Mouse (Mus musculus): ENCODE data around the gene Mtx1.
A peak's percentile ranks its signal among the peaks of the same experiment; 100 is the strongest.
"Not testable (repeated sequence)": the region's sequence is repeated elsewhere in the genome, so short reads cannot be mapped to it uniquely, and the experiment has no call there.

Mtx1 gene

GRCm38 (mm10) chr3:89183959-89184315, 43.0 kb downstream of the Mtx1 start:
- DNase-seq (ENCODE audit: extremely low read depth, low read depth, low spot score) = no peak

GRCm38 (mm10) chr3:89183058-89183958, 43.6 kb downstream of the Mtx1 start, which contains the start of gene Fam189b:
Gene Fam189b (plus strand): TSS chr3:89183143.
- DNase-seq (ENCODE audit: extremely low read depth, low read depth, low spot score) = no peak

GRCm38 (mm10) chr3:89182531-89183057, 44.3 kb downstream of the Mtx1 start:
- no peak for DNase-seq (ENCODE audit: extremely low read depth, low read depth, low spot score)

GRCm38 (mm10) chr3:89181749-89182500, 45.0 kb downstream of the Mtx1 start:
- DNase-seq (ENCODE audit: extremely low read depth, low read depth, low spot score) = no peak

- DNase-seq (ENCODE audit: extremely low read depth, low read depth, low spot score) = no peak
These were observed 47.8 kb downstream of the Mtx1 start for GRCm38 (mm10) chr3:89179056-89179455.

GRCm38 (mm10) chr3:89178107-89178385, 48.8 kb downstream of the Mtx1 start:
- no peak for DNase-seq (ENCODE audit: extremely low read depth, low read depth, low spot score)

GRCm38 (mm10) chr3:89177242-89178106, 49.4 kb downstream of the Mtx1 start, which contains the start of gene Scamp3:
Gene Scamp3 (plus strand): TSS chr3:89177473.
- DNase-seq (ENCODE audit: extremely low read depth, low read depth, low spot score) = peak; percentile 75

GRCm38 (mm10) chr3:89176421-89176820, 50.5 kb downstream of the Mtx1 start:
- no peak for DNase-seq (ENCODE audit: extremely low read depth, low read depth, low spot score)

- no peak for DNase-seq (ENCODE audit: extremely low read depth, low read depth, low spot score)
These were observed 51.3 kb downstream of the Mtx1 start for GRCm38 (mm10) chr3:89175544-89175943.

- DNase-seq (ENCODE audit: extremely low read depth, low read depth, low spot score) = no peak
These were observed 52.0 kb downstream of the Mtx1 start for GRCm38 (mm10) chr3:89174844-89175243.

- DNase-seq (ENCODE audit: extremely low read depth, low read depth, low spot score) = no peak
These were observed 59.9 kb downstream of the Mtx1 start for GRCm38 (mm10) chr3:89166945-89167344.

GRCm38 (mm10) chr3:89165268-89165870, 61.5 kb downstream of the Mtx1 start:
- no peak for DNase-seq (ENCODE audit: extremely low read depth, low read depth, low spot score)

- no peak for DNase-seq (ENCODE audit: extremely low read depth, low read depth, low spot score)
These were observed 62.2 kb downstream of the Mtx1 start, which contains the start of gene Clk2 for GRCm38 (mm10) chr3:89164506-89165267. Gene Clk2 (plus strand): TSS chr3:89164795.

GRCm38 (mm10) chr3:89163643-89164245, 63.1 kb downstream of the Mtx1 start:
- no peak for DNase-seq (ENCODE audit: extremely low read depth, low read depth, low spot score)

GRCm38 (mm10) chr3:89163123-89163522, 63.8 kb downstream of the Mtx1 start:
- DNase-seq (ENCODE audit: extremely low read depth, low read depth, low spot score) = no peak

GRCm38 (mm10) chr3:89161786-89162185, 65.1 kb downstream of the Mtx1 start:
- DNase-seq (ENCODE audit: extremely low read depth, low read depth, low spot score) = no peak

- not testable (repeated sequence) for DNase-seq (ENCODE audit: extremely low read depth, low read depth, low spot score)
These were observed 65.7 kb downstream of the Mtx1 start for GRCm38 (mm10) chr3:89161207-89161606.

GRCm38 (mm10) chr3:89159616-89160344, 67.1 kb downstream of the Mtx1 start, which contains the start of gene Hcn3:
Gene Hcn3 (minus strand): TSS chr3:89160196.
- no peak for DNase-seq (ENCODE audit: extremely low read depth, low read depth, low spot score)

- DNase-seq (ENCODE audit: extremely low read depth, low read depth, low spot score) = no peak
These were observed 67.7 kb downstream of the Mtx1 start for GRCm38 (mm10) chr3:89159211-89159610.
